Mouse (Mus musculus) testis, adult 2 months (tissue): ENCODE results near the gene Lman2l.

Source experiments
- CTCF ChIP-seq: fragments of 200-500 bp; IDR thresholded peaks from 2 replicates; pipeline ENCODE4 v1.5.1; 2012; ENCODE audit warnings: low read depth, mild to moderate bottlenecking, inconsistent platforms, low read length, moderate library complexity; ENCODE audit not compliant: control insufficient read depth, insufficient read depth, insufficient replicate concordance
- POLR2A ChIP-seq: fragments of 200-500 bp; IDR thresholded peaks from 2 replicates; pipeline ENCODE4 v1.6.1; 2012; ENCODE audit warnings: low read depth, mild to moderate bottlenecking, inconsistent platforms, low read length, moderate library complexity; ENCODE audit not compliant: control insufficient read depth

- TF ChIP-seq CTCF (no peak), POLR2A (no peak)
Measured at GRCm38 (mm10) chr1:36473211-36473780, 28.2 kb upstream of the Lman2l start.
